Mouse (Mus musculus) forebrain, embryonic 10.5 days (tissue): Measurements from ENCODE around the gene Atp6v1fnb. TPM values are rescaled to one million over a fixed set of nuclear protein-coding genes. Genes with fewer than 3 reads are reported as not detected.
A peak's percentile ranks its signal among the peaks of the same experiment; 100 is the strongest.

Experiments
- DNase-seq: peaks from one replicate; pipeline ENCODE4 v3.0.0-alpha.2; 2017; ENCODE audit warnings: low spot score; ENCODE audit errors: extremely low spot score
- H3K27ac ChIP-seq: fragments of 300-500 bp; sonication (generic); 2 replicates; pipeline ENCODE4 v1.5.1; 2016; ENCODE audit warnings: mild to moderate bottlenecking
- H3K27me3 ChIP-seq: fragments of 300-500 bp; sonication (generic); 2 replicates; pipeline ENCODE4 v1.6.1; 2016; ENCODE audit warnings: mild to moderate bottlenecking; ENCODE audit not compliant: poor library complexity, severe bottlenecking
- H3K36me3 ChIP-seq: fragments of 300-500 bp; sonication (generic); replicated peaks from 2 replicates; pipeline ENCODE4 v1.6.1; 2016; ENCODE audit warnings: mild to moderate bottlenecking, moderate library complexity
- H3K4me1 ChIP-seq: fragments of 300-500 bp; sonication (generic); 2 replicates; pipeline ENCODE4 v1.6.1; 2016
- H3K4me3 ChIP-seq: fragments of 300-500 bp; sonication (generic); 2 replicates; pipeline ENCODE4 v1.5.1; 2016; ENCODE audit warnings: mild to moderate bottlenecking, moderate library complexity
- H3K9me3 ChIP-seq: fragments of 300-500 bp; sonication (generic); 2 replicates; pipeline ENCODE4 v1.6.1; 2016; ENCODE audit warnings: mild to moderate bottlenecking, moderate library complexity
- WGBS: fragments of 180-500 bp; shearing (Covaris S2); methylation state at CpG from one replicate; pipeline ENCODE4 v1.1.7; 2016; 5-methylcytosine and 5-hydroxymethylcytosine counted together
- polyA plus RNA-seq: library from polyadenylated mRNA; unstranded; fragments of >200 nt; fragmentation: Nextera tagmentation; extraction: Ambion mirVana; gene quantifications from 2 replicates; pipeline ENCODE4 v1.2.1, GENCODE M21; 2016

The Atp6v1fnb gene
- polyA plus RNA-seq, 1 experiment from 2014 or later, result 0.22 TPM

DNA sequence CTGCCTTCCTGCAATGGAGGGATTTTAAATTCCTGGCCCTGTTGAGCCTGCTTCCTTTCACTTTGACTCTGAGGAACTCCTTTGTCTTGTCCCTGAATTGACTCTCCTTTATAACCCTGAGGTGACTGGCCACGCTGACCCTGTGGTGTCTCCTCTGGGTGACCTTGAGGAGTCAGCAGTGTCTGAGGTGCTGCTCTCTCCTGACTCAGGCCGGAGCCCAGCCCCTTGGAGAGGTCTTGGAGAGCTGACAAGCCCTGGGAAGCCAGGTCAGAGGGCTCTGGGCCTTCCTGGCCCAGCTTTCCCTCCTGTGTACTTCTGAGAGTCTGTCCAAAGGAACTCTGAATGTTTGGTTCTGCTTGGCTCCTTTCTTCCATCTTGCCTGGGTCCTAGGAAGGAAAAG, 3.5 kb downstream of the Atp6v1fnb start:
- H3K4me1 ChIP-seq, result peaks cover 16% of the 10 kb centered on the region
- no peak for DNase-seq
- H3K9me3 ChIP-seq, result no peaks in the 10 kb centered on the region
- peak overlapping the region; percentile 64; the same call in 1 of the 2 replicates for H3K4me3 ChIP-seq
- peaks cover 22% of the 10 kb centered on the region for H3K36me3 ChIP-seq
- H3K27ac ChIP-seq, result no peak overlapping the region
- peaks cover 39% of the 10 kb centered on the region for H3K27me3 ChIP-seq
- 49% methylated on average over 2 of the region's 2 CpGs for WGBS

DNA sequence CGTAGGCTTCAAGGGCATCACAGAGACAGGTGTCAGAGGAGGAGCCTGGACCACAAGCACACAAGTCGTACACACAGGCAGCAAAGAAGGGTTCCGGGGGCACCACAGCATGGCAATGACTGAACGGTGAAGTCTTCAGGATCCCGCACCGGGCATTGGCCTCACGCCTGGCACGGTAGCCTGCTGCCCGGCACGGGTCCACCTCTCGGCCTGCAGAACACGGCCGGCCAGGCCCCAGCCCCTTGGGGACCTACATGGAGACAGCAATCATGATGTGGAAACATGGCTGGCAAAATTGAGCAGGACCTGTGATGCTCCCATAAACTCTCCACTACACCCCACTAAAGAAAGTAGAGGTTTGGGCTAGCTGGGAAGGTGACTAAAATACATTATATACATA, 11.5 kb downstream of the Atp6v1fnb start:
- no peaks in the 10 kb centered on the region for H3K9me3 ChIP-seq
- peaks cover 48% of the 10 kb centered on the region for H3K27me3 ChIP-seq
- H3K36me3 ChIP-seq, result no peaks in the 10 kb centered on the region
- no peak for DNase-seq
- H3K4me1 ChIP-seq, result peaks cover 13% of the 10 kb centered on the region
- WGBS, result 95% methylated on average over 13 of the region's 13 CpGs
- no peak overlapping the region for H3K4me3 ChIP-seq
- H3K27ac ChIP-seq, result no peak overlapping the region

DNA sequence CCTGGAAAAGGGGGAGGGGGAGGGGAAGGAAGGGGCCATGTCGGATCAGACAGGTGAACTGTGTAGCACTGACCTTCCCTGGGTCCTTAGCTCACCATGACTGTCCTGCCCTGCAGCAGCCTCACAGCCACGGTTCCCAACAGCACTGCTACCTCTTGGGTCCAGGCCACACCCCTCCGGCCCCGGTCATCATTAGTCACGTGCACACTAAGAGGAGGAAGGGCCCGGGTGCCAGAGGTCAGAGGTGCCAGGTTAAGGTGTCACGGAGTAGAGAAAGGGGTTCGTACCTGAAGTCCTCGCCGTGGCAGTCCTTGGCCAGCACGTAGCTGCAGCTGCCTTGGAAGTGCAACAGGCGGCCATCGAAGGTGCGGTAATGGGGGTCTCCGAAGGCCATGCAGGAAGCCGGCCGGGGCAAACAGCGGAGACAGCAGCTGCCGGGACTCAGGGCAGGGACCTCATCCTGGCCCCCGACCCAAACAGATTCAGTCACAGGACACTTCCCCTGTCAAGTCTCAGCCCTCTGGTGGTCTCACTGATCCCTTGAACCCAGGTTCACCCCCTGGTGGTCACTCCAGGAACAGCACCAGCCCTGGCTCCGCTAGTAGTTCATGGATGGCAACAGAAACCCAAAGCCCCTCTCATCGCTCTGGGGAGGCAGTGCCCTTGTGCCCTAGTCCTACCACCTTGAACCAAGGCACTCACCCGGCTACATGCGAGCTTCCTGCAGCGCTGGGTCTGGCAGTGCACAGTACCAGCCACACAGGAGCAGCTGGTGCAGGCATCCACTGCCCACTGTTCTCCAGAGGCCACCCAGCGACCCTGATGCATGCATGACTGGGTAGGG, 13.7 kb downstream of the Atp6v1fnb start:
- WGBS, result 6% methylated on average over 26 of the region's 26 CpGs
- peaks cover 50% of the 10 kb centered on the region for H3K27me3 ChIP-seq

DNA sequence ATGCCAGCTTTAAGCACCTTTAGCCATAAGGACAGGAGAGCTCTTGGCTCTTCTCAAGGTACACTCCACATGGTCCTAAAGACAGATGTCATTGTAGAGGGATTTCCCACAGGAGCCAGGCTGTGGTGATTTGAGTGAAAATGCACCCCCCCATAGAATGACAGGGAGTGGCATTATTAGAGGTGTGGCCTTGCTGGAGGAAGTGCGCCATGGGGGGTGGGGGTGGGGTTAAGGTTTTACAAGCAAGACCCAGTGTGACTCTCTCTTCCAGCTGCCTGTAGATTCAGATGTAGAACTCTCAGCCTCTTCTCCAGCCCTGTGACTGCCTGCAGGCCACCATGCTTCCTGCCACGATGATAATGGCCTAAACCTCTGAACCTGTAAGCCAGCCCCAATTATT, 14.7 kb downstream of the Atp6v1fnb start:
- DNase-seq, result no peak
- Histone ChIP-seq H3K27ac (no peak overlapping the region), H3K36me3 (no peaks in the 10 kb centered on the region), H3K4me3 (no peak overlapping the region), H3K27me3 (peaks cover 58% of the 10 kb centered on the region), H3K4me1 (peaks cover 13% of the 10 kb centered on the region), H3K9me3 (no peaks in the 10 kb centered on the region)
- 50% methylated on average over 2 of the region's 2 CpGs for WGBS

More for the DNA sequence above, 13.7 kb downstream of the Atp6v1fnb start:
- H3K4me1 ChIP-seq, result peaks cover 13% of the 10 kb centered on the region
- no peaks in the 10 kb centered on the region for H3K9me3 ChIP-seq
- no peaks in the 10 kb centered on the region for H3K36me3 ChIP-seq
- peak overlapping the region; percentile 50 for H3K4me3 ChIP-seq
- peak; percentile 88 for DNase-seq
- 0 out of 2 replicates have a peak overlapping the region, but pooled peaks have one; percentile 9 for H3K27ac ChIP-seq

DNA sequence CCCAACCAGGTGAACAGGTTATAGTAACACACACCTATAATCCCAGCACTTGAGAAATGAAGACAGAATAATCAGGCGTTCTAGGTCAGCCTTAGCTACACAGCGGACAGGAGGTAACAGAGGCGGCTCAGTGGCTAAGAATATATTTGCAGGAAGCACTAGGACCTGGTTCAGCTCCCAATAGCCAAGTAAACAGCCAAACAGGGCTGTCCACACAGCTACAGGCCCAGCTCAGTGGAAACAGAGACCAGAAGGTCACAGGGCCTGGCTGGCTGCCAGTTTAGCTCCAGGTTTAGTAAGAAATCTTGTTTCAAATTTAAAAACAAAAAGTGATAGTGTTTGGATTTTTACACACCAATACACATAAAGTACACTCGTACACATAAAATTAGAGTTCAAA, 22.9 kb downstream of the Atp6v1fnb start:
- H3K4me1 ChIP-seq, result peaks cover 12% of the 10 kb centered on the region
- WGBS, result 85% methylated on average over 4 of the region's 4 CpGs
- no peak overlapping the region for H3K4me3 ChIP-seq
- H3K27me3 ChIP-seq, result peaks cover 90% of the 10 kb centered on the region
- no peaks in the 10 kb centered on the region for H3K9me3 ChIP-seq
- DNase-seq, result no peak
- peaks cover 8% of the 10 kb centered on the region for H3K36me3 ChIP-seq
- H3K27ac ChIP-seq, result no peak overlapping the region

DNA sequence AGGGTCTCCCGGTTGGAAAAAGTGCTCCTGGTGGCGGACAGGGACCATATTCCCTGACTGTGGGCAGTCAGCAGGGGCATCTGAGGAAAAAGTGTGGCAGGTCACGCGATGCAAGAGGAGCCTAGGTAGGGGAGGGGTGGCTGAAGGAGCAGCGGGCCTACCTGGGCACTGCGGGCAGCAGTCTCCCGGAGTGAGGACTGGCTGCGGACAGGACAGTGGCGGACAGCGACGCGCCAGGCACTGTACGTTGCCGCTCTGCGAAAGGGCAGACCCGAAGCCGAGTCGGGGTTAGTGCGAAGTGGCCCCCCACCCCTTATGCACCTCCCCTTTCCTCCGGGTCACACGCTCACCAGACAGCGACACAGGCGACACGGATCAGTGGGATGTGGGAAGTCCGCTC, 25.0 kb downstream of the Atp6v1fnb start:
- H3K4me1 ChIP-seq, result peaks cover 12% of the 10 kb centered on the region
- H3K9me3 ChIP-seq, result no peaks in the 10 kb centered on the region
- WGBS, result 17% methylated on average over 25 of the region's 25 CpGs
- peak overlapping the region; percentile 31 for H3K4me3 ChIP-seq
- H3K36me3 ChIP-seq, result peaks cover 8% of the 10 kb centered on the region
- DNase-seq, result no peak
- H3K27me3 ChIP-seq, result peaks cover 79% of the 10 kb centered on the region
- no peak overlapping the region for H3K27ac ChIP-seq

DNA sequence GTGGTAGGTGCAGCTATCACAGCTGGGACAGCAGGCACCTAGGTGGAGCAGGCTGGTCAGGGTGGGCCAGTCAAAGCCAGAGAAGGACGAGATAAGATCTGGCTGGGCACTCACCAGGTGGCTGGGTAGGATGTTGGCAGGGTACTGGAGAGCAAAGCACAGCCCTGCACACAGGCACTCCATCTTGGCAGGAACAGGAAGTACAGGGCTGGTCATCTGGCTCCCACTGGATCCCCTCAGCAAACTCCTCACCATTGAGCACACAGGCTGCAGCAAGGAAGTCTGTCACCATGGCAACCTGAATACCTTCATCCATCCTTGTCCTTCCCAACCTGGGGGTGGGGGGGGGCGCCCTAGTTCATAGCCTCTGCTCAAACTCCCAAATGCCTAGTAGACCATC, 26.6 kb downstream of the Atp6v1fnb start:
- no peak for DNase-seq
- H3K36me3 ChIP-seq, result peaks cover 8% of the 10 kb centered on the region
- WGBS, result 45% methylated on average over 2 of the region's 2 CpGs
- peaks cover 12% of the 10 kb centered on the region for H3K4me1 ChIP-seq
- no peak overlapping the region for H3K4me3 ChIP-seq
- H3K27me3 ChIP-seq, result peaks cover 71% of the 10 kb centered on the region
- H3K27ac ChIP-seq, result no peak overlapping the region
- H3K9me3 ChIP-seq, result no peaks in the 10 kb centered on the region

DNA sequence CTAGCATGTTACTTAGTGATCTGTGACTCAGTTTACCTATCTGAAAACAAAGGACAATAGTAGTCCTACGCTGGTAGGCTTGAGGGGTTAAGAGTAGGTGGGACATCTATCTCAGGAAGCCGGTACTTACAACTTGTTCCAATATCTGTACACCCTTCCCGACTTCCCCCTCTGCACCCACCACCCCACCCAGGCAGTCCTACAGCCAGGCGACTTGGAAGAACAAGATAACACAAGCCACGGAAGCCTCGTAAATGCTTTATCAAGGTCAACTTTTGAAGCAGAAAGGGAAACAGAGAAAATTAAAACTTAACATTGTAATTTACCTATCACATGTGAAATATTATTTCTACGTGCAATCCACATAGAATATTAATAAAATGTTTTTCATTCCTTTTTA, 28.9 kb downstream of the Atp6v1fnb start:
- Histone ChIP-seq H3K4me1 (peaks cover 12% of the 10 kb centered on the region), H3K4me3 (no peak overlapping the region), H3K36me3 (peaks cover 8% of the 10 kb centered on the region), H3K27ac (no peak overlapping the region), H3K9me3 (no peaks in the 10 kb centered on the region), H3K27me3 (peaks cover 62% of the 10 kb centered on the region)
- no peak for DNase-seq
- 87% methylated on average over 7 of the region's 7 CpGs for WGBS

DNA sequence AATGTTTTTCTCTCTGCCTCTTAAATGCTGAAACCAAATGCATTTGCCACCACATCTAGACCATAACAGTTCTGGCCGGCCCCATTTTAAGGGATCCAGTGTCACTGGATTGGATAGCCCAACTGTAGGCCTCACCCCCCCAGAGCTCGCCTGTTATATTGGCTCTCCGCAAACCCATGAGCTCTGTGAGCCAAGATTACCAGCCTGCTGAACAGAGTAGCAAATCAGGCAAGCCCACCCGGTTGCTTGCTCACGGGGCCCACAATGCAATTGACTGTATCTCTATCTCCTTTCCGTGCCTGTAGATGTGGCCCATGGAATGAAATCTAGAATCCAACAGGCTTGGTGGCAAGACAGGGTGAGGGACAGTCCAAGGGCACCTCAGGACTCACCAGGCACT, 29.6 kb downstream of the Atp6v1fnb start:
- Histone ChIP-seq H3K9me3 (no peaks in the 10 kb centered on the region), H3K27me3 (peaks cover 61% of the 10 kb centered on the region), H3K4me3 (no peak overlapping the region), H3K36me3 (peaks cover 8% of the 10 kb centered on the region), H3K4me1 (peaks cover 10% of the 10 kb centered on the region), H3K27ac (no peak overlapping the region)
- no peak for DNase-seq
- WGBS, result 89% methylated on average over 6 of the region's 6 CpGs

DNA sequence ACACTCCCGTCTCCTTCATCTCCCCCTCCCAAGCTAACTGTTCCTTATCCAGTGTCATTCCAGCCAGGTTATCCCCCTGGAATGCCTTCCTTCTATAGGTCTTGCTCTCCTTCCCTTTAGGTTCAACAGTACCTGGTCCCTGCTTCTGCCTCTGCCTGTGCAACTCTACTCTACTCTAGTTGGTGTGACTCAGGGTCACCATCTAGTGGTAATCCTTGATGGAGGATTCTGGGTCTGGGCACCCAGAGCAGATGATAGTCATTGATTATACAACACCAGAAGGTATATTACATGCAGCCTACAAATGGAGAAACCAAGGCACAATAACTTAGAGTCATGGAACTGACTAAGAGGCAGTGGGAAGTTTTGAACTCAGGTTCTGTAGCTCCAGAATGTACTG, 30.4 kb downstream of the Atp6v1fnb start:
- Histone ChIP-seq H3K9me3 (no peaks in the 10 kb centered on the region), H3K4me3 (no peak overlapping the region), H3K27me3 (peaks cover 61% of the 10 kb centered on the region), H3K27ac (no peak overlapping the region), H3K4me1 (peaks cover 7% of the 10 kb centered on the region), H3K36me3 (peaks cover 8% of the 10 kb centered on the region)
- DNase-seq, result no peak
- 95% methylated on average over 1 of the region's 1 CpGs for WGBS

DNA sequence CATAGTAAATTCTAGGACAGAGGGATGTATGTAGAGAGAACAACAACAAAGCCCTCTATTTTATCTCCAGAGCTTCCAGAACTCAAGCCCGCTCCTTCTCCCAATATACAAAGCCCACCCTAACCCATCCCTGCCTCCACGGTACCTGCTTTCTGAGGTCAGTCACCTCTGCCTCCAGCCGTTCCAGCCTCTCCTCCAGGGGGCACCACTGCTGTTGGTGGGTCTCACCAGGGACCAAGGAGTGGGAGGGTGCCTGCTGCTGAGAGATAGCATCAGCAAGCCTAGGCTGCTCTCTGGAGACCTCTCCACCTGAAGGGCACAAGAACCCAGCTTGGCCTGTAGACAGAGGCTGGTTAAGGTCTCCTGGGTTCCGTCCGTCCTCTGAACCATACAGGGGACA, 34.3 kb downstream of the Atp6v1fnb start:
- H3K36me3 ChIP-seq, result no peaks in the 10 kb centered on the region
- 88% methylated on average over 5 of the region's 5 CpGs for WGBS
- no peak overlapping the region for H3K27ac ChIP-seq
- H3K9me3 ChIP-seq, result no peaks in the 10 kb centered on the region
- H3K27me3 ChIP-seq, result peaks cover 73% of the 10 kb centered on the region
- H3K4me3 ChIP-seq, result no peak overlapping the region
- peaks cover 42% of the 10 kb centered on the region for H3K4me1 ChIP-seq
- DNase-seq, result no peak

DNA sequence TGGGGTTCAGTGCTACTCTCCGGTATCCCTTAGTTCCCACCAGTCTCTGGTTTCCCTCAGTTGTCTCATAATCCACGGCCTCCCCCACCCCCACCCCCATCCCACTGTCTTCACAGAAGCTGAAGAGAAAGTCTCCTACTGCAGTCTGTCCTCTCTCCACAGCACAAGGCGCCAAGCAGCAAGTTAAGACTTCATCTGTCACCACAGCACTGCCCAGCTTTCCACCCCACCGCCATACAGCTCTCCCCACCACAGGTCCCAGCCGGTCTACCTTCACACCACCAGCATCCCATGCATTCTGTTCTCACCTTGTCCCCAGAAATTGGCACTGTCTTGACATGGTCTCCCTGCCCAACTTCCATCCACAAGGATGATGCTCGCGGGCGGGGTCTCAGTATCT, 35.6 kb downstream of the Atp6v1fnb start:
- no peaks in the 10 kb centered on the region for H3K9me3 ChIP-seq
- H3K27me3 ChIP-seq, result peaks cover 85% of the 10 kb centered on the region
- peaks cover 49% of the 10 kb centered on the region for H3K4me1 ChIP-seq
- WGBS, result 27% methylated on average over 8 of the region's 8 CpGs
- H3K36me3 ChIP-seq, result no peaks in the 10 kb centered on the region
- peak overlapping the region; percentile 52; the same call in 1 of the 2 replicates for H3K27ac ChIP-seq
- peak overlapping the region; percentile 61 for H3K4me3 ChIP-seq
- DNase-seq, result no peak

DNA sequence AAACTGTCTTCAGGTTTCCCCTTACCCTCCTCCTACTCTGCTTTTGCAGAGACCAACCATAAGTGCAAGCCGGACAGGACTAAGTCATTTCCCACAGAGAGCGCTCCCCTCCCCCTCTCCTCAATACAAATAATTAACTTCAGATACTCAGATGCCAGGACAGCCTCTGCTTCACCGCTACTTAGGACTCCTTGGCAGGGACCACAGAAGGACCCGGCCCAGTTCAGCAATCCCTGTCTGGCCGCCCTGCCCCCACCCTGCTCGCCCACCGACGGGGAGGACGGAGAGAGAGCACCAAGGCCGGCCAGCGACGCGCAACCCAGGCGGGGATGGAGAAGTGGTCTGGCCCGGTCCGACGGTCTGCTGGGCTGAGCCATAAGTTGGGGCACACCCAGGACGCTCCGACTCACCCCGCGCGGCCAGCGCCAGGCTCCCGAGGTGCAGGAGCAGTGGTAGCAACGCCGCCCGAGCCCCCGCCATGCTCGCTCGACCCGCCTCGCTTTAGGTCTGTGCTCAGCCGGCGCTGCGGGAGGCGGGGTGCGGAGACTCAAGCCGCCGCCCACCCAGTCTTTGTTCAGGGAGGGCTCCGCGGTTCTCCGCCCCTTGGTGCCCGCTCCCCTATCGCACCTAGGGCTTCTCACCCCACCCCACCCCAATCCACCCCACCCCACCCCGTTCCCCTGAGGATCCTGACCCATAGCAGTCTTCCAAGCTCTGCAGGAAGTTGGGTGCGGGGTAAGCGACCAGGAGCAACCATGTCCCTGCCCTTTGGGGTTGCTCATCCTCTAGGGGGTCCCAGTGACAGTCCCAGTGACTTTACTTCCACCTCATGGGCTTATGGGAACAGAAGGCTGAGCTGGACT, 36.4 kb downstream of the Atp6v1fnb start, which contains the start of gene Kcp:
Gene Kcp, minus strand, starts transcription at position 506 of the 863 bp plus-strand sequence.
- 1% methylated on average over 47 of the region's 47 CpGs for WGBS

More for the DNA sequence above, 36.4 kb downstream of the Atp6v1fnb start, which contains the start of gene Kcp:
- DNase-seq, result peak; percentile 41
- Histone ChIP-seq H3K27me3 (peaks cover 87% of the 10 kb centered on the region), H3K4me1 (peaks cover 58% of the 10 kb centered on the region), H3K36me3 (no peaks in the 10 kb centered on the region), H3K27ac (peak within 1 kb of the TSS; percentile 83), H3K4me3 (peak within 1 kb of the TSS; percentile 61), H3K9me3 (no peaks in the 10 kb centered on the region)
